ENCODE assay signal across 8 mouse cellular contexts in genomic region chr15:101077813-101078730, GRCm38 (mm10). TPM values are rescaled to one million over a fixed set of nuclear protein-coding genes. Genes with fewer than 3 reads are reported as not detected.
DNase-seq lines count a peak whose midpoint lies in the region; ATAC-seq lines count a peak whose summit lies in the region.

Gene Fignl2 (minus strand): TSS chr15:101078567.

- no peaks in the 10 kb centered on the region for H3K27me3 ChIP-seq in neural tube, embryonic 11.5 days (ENCODE audit: control insufficient read depth, insufficient read depth, low read length)
- H3K27me3 ChIP-seq in embryonic facial prominence, embryonic 14.5 days (replicated peaks; ENCODE audit: control insufficient read depth, insufficient read depth, low read length), result no peaks in the 10 kb centered on the region
- no peaks in the 10 kb centered on the region for H3K27me3 ChIP-seq in hindbrain, embryonic 14.5 days (ENCODE audit: control insufficient read depth, insufficient read depth, low read length)
- H3K27me3 ChIP-seq in liver, embryonic 12.5 days (replicated peaks), result peaks cover 75% of the 10 kb centered on the region

- under 1% methylated on average over 57 of the region's 96 CpGs for WGBS in neural tube, embryonic 11.5 days
- WGBS in embryonic facial prominence, embryonic 14.5 days, result under 1% methylated on average over 23 of the region's 96 CpGs
- 1% methylated on average over 67 of the region's 96 CpGs for WGBS in hindbrain, embryonic 14.5 days
- 1% methylated on average over 59 of the region's 96 CpGs for WGBS in liver, embryonic 12.5 days (ENCODE audit: insufficient replicate concordance)

- H3K4me3 ChIP-seq in neural tube, embryonic 11.5 days (ENCODE audit: low read depth, low read length), result peak within 1 kb of the TSS; percentile 66
- H3K4me3 ChIP-seq in embryonic facial prominence, embryonic 14.5 days (ENCODE audit: low read depth, low read length), result peak within 1 kb of the TSS; percentile 86
- peak within 1 kb of the TSS; percentile 66 for H3K4me3 ChIP-seq in hindbrain, embryonic 14.5 days (replicated peaks; ENCODE audit: low read length)
- peak within 1 kb of the TSS; percentile 59 for H3K4me3 ChIP-seq in liver, embryonic 12.5 days

- H3K27ac ChIP-seq in neural tube, embryonic 11.5 days (ENCODE audit: low read depth, low read length), result peak within 1 kb of the TSS; percentile 99
- H3K27ac ChIP-seq in embryonic facial prominence, embryonic 14.5 days (replicated peaks; ENCODE audit: low read depth, low read length), result peak within 1 kb of the TSS; percentile 78
- H3K27ac ChIP-seq in hindbrain, embryonic 14.5 days, result peak within 1 kb of the TSS; percentile 75
- peak within 1 kb of the TSS; percentile 82 for H3K27ac ChIP-seq in liver, embryonic 12.5 days

- DNase-seq in neural tube, embryonic 11.5 days (ENCODE audit: low spot score), result peak; percentile 65
- DNase-seq in neural tube, embryonic 10.5 days (ENCODE audit: extremely low spot score, low spot score), result no peak
- DNase-seq in embryonic facial prominence, embryonic 14.5 days (ENCODE audit: low spot score), result no peak
- no peak for DNase-seq in hindbrain, embryonic 14.5 days (ENCODE audit: low spot score)
- DNase-seq in retina, embryonic 14.5 days (ENCODE audit: low spot score), result peak; percentile 73
- DNase-seq in frontal cortex, postnatal 36 days (ENCODE audit: low spot score in 2 of 2), result no peak
- DNase-seq in left cerebral cortex, postnatal 25 days (ENCODE audit: low spot score in 2 of 2), result no peak

- peak within 1 kb of the TSS; percentile 81 for H3K4me2 ChIP-seq in neural tube, embryonic 11.5 days (ENCODE audit: low read depth)
- H3K4me2 ChIP-seq in embryonic facial prominence, embryonic 14.5 days (ENCODE audit: low read depth, low read length), result peak within 1 kb of the TSS; percentile 92
- peak within 1 kb of the TSS; percentile 72 for H3K4me2 ChIP-seq in hindbrain, embryonic 14.5 days (replicated peaks)
- peak within 1 kb of the TSS; percentile 65 for H3K4me2 ChIP-seq in liver, embryonic 12.5 days

- peaks cover 43% of the 10 kb centered on the region for H3K4me1 ChIP-seq in neural tube, embryonic 11.5 days (ENCODE audit: control insufficient read depth, insufficient read depth, low read length)
- H3K4me1 ChIP-seq in embryonic facial prominence, embryonic 14.5 days (ENCODE audit: control insufficient read depth, insufficient read depth, low read length), result peaks cover 37% of the 10 kb centered on the region
- peaks cover 25% of the 10 kb centered on the region for H3K4me1 ChIP-seq in hindbrain, embryonic 14.5 days (replicated peaks; ENCODE audit: control insufficient read depth, insufficient read depth, low read length)
- H3K4me1 ChIP-seq in liver, embryonic 12.5 days, result peaks cover 38% of the 10 kb centered on the region

- peak; percentile 33; the same call in 1 of the 2 replicates for ATAC-seq in neural tube, embryonic 11.5 days (ENCODE audit: insufficient read depth, low FRiP score, low TSS enrichment)
- peak; percentile 12 for ATAC-seq in embryonic facial prominence, embryonic 14.5 days (ENCODE audit: low read depth)
- ATAC-seq in hindbrain, embryonic 14.5 days (ENCODE audit: low FRiP score), result no peak
- ATAC-seq in liver, embryonic 12.5 days, result peak; percentile 22; the same call in 1 of the 2 replicates

- intact Hi-C loops in left cerebral cortex, postnatal 25 days (cut with DNase I), result no loop called here

- peak within 1 kb of the TSS; percentile 94 for H3K9ac ChIP-seq in neural tube, embryonic 11.5 days (ENCODE audit: low read length)
- H3K9ac ChIP-seq in embryonic facial prominence, embryonic 14.5 days (ENCODE audit: low read depth, low read length), result peak within 1 kb of the TSS; percentile 91
- peak within 1 kb of the TSS; percentile 87 for H3K9ac ChIP-seq in hindbrain, embryonic 14.5 days
- peak within 1 kb of the TSS; percentile 66 for H3K9ac ChIP-seq in liver, embryonic 12.5 days

- no peaks in the 10 kb centered on the region for H3K9me3 ChIP-seq in neural tube, embryonic 11.5 days (ENCODE audit: control insufficient read depth, low read length)
- H3K9me3 ChIP-seq in embryonic facial prominence, embryonic 14.5 days (ENCODE audit: control insufficient read depth, low read length), result no peaks in the 10 kb centered on the region
- H3K9me3 ChIP-seq in hindbrain, embryonic 14.5 days (ENCODE audit: control insufficient read depth, low read length), result no peaks in the 10 kb centered on the region
- H3K9me3 ChIP-seq in liver, embryonic 12.5 days (replicated peaks), result no peaks in the 10 kb centered on the region

- H3K36me3 ChIP-seq in neural tube, embryonic 11.5 days (ENCODE audit: control insufficient read depth, insufficient read depth, low read length), result no peaks in the 10 kb centered on the region; the same call in 1 of the 2 replicates
- no peaks in the 10 kb centered on the region for H3K36me3 ChIP-seq in embryonic facial prominence, embryonic 14.5 days (ENCODE audit: control insufficient read depth, insufficient read depth, low read length)
- H3K36me3 ChIP-seq in hindbrain, embryonic 14.5 days (replicated peaks; ENCODE audit: control insufficient read depth, insufficient read depth), result no peaks in the 10 kb centered on the region
- H3K36me3 ChIP-seq in liver, embryonic 12.5 days, result no peaks in the 10 kb centered on the region

RNA-seq across cellular contexts. Expression of gene Fignl2, which starts in this region (rescaled TPM):
- 1.6 and 1.7 TPM in 2 replicates for polyA plus RNA-seq in neural tube, embryonic 11.5 days (2014; fragmentation: Nextera tagmentation; extraction: Ambion mirVana)
- polyA plus RNA-seq in embryonic facial prominence, embryonic 14.5 days (2014; fragmentation: Nextera tagmentation; extraction: Ambion mirVana), result 0.26 and 0.30 TPM in 2 replicates
- polyA plus RNA-seq in hindbrain, embryonic 14.5 days (2014; fragmentation: Nextera tagmentation; extraction: Ambion mirVana), result 0.16 and 0.17 TPM in 2 replicates
- polyA plus RNA-seq in liver, embryonic 12.5 days (2016; fragmentation: Nextera tagmentation; extraction: Ambion mirVana), result 0.17 and 0.25 TPM in 2 replicates
- 1 to 10 TPM; 1.5 to 1.8 TPM for total RNA-seq in left cerebral cortex, postnatal 25 days (2021)

Comparison
In these comparisons a context has a peak if more than half of its experiments do, and no peak if none do; other contexts are left out.
1. DNase-seq: peak in neural tube, embryonic 11.5 days (single experiment) and retina, embryonic 14.5 days (single experiment); none in neural tube, embryonic 10.5 days (single experiment), embryonic facial prominence, embryonic 14.5 days (single experiment), hindbrain, embryonic 14.5 days (single experiment), frontal cortex, postnatal 36 days (0 of 2) and left cerebral cortex, postnatal 25 days (0 of 2).
2. Peak in ATAC-seq, H3K4me3 ChIP-seq, H3K27ac ChIP-seq, H3K9ac ChIP-seq and H3K4me2 ChIP-seq in embryonic facial prominence, embryonic 14.5 days; RNA of the gene not detected or under 1 TPM.
3. Peak in ATAC-seq, H3K4me3 ChIP-seq, H3K27ac ChIP-seq, H3K9ac ChIP-seq and H3K4me2 ChIP-seq in liver, embryonic 12.5 days; RNA of the gene not detected or under 1 TPM.
4. Peak in every context shown above with its lines, with median percentiles within 50 percentile points of each other: H3K27ac ChIP-seq, H3K4me2 ChIP-seq, H3K4me3 ChIP-seq and H3K9ac ChIP-seq.